Mouse (Mus musculus): Measurements from ENCODE around the gene Mme.

DNA sequence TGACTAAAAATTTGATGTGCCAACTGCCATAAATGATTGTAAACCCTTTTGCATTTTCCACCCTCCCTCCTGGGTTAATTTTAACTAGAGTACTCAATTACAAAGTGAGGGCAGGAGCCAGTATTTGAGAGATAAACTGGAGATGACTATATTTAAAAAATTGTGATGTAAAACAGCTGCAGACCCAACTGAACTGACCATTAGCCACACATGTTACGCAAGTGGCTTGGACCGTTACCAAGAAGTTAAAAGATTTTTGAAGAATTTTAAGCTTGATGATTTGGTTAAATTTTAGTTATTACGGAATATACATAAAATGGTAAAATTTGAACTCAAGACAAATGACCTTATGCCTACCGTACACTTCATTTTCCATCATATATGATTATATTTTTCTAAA lies 100.1 kb downstream of the Mme start:
- TF ChIP-seq CTCF (IDR thresholded peaks at IDR 0.05; ENCODE audit: low read depth) (no peak), EP300 (optimal IDR thresholded peaks at IDR 0.05) (no peak)
